Mouse (Mus musculus) adrenal gland, postnatal 25 days (tissue): ENCODE measurements at regions not wholly inside any gene's neighbourhood (a gene's known extent, or its start where the extent isn't known, plus 50 kb on each side); places are given as distances from the start of the nearest gene placed in this dataset.
A peak's percentile ranks its signal among the peaks of the same experiment; 100 is the strongest.

Experiments used
- DNase-seq: peaks from one replicate; pipeline ENCODE4 v3.0.0; 2021; ENCODE audit warnings: mixed read lengths

- no peak for DNase-seq
Observed at GRCm38 (mm10) chr13:47298010-47298409, 175.6 kb downstream of the Rnf144b start.

DNA sequence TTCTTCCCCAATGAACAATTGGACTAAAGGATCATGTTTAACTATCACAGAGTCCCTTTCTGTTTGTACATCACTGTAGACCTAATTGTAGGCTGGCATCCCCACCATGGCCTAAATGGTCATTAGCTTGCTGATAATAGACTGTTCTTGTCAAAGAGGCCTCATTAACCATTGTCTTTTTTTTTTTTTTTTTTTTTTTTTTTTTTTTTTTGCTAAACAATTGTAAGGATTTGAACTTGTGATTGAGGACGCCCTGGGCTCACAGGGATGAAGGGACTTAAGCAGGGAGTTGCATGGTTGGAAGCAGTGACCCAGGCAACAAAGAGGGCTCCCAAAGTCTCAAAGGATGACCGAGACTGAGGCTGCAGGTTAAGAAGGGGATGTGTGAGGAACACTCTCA is 178.0 kb downstream of the Rnf144b start:
- DNase-seq: no peak

DNA sequence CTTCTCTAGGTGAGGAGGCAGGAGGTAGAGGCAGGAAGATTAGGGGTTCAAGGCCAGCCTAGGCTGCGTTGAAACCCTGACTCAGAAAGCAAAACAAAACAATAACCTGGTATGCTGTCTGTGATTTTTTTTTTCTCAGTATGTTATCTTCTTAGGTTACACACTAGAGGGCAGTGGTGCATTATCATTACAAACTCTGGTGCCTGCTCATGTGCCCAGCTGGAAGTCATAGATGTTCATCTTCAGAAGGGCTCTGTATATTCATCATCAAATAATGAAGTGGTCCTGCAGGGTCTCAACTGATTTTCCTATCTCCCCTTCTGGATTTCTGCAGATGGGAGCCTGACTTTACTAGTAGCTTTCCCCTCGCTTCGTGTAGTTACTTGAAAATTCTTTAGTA is 178.6 kb downstream of the Rnf144b start:
- DNase-seq: peak; percentile 2

GRCm38 (mm10) chr13:47309492-47309891 is 187.0 kb downstream of the Rnf144b start:
- DNase-seq: no peak

GRCm38 (mm10) chr13:47310751-47311202 is 188.3 kb downstream of the Rnf144b start:
- no peak for DNase-seq

DNA sequence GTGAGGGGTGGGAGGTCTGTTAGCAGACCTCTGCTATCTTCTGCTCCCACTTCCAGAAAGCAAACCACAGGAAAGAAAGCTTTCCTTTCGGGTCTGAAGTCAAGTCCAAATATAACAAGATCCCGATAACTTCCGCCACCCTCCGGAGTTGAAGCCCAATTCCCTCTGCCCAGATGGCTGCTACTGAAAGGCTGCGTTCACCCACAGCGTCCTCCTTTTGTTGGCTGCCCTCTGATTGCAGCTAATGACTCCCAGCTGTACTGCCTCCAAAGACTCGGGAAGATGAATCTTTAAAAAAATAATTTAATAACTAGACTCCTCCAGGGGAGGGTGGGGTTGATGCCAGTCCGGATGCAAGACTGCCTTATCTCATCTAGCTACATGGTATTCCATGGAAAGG is 197.1 kb downstream of the Rnf144b start:
- no peak for DNase-seq

DNA sequence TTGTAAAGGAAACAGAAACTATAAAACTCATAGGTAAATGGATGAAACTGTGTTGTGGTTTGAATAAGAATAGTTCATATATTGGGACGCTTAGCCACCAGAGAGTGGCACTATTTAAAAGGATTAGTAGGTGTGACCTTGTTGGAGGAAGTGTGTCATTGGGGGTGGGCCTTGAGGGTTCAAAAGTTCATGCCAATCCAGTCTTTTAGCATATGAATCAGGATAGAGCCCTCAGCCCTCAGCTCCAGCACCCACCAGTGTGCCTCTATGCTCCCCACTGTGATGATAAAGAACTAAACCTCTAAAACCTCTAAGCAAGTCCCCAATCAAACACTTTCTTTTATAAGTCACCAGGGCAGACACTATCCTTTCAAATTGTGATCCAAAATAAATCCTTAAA is 199.4 kb downstream of the Rnf144b start:
- DNase-seq: no peak

DNA sequence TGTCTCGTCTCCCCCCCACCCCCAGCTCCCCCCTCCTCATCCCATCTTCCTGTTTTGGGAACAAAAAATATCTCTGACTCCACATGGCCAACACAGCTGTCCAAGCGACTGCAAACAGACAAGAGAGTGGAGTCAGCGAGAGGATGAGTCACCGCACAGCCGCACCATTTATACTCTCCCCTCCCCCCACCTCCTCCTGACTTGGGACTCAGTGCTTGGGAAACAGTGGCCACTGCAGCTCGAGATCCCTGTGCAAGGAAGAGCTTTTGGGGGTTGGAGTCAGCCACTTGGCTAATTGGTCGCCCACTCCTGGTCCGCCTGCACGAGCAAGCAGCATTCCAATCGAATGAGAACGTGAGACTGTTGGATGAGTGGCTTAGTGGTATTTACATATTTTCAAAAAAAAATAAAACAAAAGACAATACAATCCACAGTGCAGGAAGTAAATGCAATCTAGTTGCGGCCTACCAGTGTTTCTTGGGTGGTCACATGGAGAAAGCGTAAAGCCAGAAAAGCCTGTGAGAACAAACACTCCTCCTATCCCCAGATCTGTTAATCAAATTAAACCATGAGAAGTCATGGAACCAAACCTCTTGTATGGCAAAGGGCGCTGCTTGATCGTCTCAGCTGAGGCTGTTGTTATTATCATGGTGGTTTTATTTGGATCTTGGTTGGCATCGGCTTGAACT is 213.7 kb downstream of the Rnf144b start:
- peak; percentile 16 for DNase-seq

- DNase-seq: no peak
Observed at GRCm38 (mm10) chr13:47336865-47337441, 214.5 kb downstream of the Rnf144b start.

DNA sequence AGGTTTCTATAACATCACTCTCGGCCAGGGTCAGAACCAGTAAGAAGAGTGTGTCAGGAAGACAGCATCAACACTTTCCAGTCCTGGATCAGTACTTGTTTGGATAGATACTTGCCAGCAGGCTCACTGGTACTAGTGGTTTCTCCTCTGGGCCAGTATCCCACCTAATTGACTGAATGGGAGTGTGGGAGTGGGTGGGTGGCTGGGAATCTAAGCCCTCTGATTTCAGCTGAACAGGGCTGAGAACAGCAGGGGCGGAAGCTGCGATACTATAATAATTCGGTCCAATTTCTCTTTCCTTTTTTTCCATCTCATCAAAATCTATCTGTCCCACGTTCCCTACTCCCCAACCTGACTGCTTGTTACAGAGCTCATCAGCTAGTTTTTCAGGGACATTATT is 217.0 kb downstream of the Rnf144b start:
- no peak for DNase-seq

GRCm38 (mm10) chr13:47342361-47342760 is 219.9 kb downstream of the Rnf144b start:
- DNase-seq: no peak

DNA sequence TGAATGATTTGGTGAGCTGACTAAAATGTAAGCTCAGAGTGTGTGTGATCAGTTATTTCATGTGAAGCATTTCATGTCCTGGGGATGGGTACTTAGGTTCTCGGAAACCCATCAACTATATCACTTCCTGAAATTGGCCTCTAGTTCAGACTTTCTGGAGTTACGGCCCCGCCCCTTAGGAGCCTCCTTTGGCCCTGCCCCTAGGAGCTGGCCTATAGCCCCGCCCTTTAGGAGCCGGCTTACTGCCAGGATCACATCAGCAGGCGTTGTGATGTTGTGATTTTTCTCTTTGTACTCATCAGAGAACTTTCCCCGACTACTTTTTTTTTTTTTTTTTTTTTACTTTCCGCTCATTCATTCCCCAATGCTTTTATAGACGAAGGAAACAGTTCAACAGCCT is 223.1 kb downstream of the Rnf144b start:
- peak; percentile 3 for DNase-seq

GRCm38 (mm10) chr13:47347835-47348234 is 225.4 kb downstream of the Rnf144b start:
- no peak for DNase-seq

DNA sequence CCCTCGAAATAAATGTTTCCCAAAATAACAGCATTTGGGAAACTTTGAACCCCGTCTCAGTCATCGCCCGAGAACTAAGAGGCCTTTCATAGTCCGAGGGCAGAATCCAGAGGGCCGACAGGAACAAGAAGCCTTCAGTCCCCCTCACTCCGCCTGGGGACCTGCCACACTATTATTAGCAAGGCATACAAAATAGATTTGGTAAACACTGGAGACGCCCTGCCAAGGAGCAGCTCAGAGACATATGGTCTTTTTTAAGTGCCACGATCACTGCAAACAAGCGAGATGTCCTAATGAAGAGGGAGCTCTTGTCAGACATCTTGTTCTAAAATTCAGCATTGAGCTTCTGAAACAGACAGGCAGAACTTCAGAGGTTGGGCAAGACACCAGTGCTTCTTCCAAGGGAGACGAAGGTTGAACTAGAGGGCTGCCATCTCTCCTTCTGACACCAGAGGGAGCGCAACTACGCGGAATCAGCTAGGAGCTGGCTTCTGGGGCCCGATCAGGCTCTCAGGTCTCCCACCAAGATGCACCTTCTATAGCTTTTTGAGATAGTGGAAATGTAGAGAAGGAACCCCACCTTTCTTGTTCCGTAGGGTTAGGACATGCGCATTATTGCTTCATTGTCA is 226.2 kb downstream of the Rnf144b start:
- DNase-seq: peak; percentile 65

- no peak for DNase-seq
Observed at GRCm38 (mm10) chr13:47354446-47354845, 232.0 kb downstream of the Rnf144b start.

- DNase-seq: no peak
Observed at GRCm38 (mm10) chr13:47355169-47355568, 232.7 kb downstream of the Rnf144b start.

- DNase-seq: no peak
Observed at GRCm38 (mm10) chr13:47358986-47359385, 236.5 kb downstream of the Rnf144b start.

GRCm38 (mm10) chr13:47365776-47366175 is 243.3 kb downstream of the Rnf144b start:
- no peak for DNase-seq

DNA sequence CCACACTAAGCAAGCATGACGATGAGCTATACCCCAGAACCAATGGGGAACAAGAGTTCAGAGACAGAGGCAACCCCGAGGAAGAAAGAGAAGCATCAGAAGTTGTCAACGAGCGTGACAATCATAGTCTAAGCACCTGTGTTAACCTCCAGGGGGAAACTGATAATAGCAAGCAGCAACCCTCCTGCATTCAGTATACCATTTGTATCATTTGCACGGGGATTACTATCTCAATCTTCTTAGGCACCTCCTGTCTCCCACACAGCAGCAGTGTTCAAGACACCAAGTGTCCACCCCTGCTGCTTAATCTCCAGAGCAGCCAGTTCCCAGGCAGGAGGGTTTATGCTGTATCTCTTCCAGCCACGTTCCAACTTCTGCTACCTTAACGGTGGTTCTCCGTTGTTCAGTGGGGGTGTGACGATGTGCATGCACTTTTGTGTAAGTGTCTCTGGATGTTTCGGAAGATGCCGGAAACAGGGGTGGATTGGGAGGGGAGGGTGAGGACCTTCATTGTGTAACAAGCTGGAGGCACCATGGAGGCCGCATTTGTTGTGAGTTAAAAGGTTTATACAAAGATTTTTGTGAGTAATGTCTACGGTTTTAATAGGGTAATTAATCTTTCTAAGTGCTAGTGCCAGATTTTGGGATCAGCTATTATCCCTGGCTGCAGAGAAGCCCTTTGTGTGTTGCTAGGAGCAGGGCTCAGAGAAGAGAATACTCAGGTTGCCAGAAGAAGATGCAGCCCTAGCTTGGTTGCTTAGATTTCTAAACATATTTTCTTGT is 245.8 kb downstream of the Rnf144b start:
- no peak for DNase-seq

DNA sequence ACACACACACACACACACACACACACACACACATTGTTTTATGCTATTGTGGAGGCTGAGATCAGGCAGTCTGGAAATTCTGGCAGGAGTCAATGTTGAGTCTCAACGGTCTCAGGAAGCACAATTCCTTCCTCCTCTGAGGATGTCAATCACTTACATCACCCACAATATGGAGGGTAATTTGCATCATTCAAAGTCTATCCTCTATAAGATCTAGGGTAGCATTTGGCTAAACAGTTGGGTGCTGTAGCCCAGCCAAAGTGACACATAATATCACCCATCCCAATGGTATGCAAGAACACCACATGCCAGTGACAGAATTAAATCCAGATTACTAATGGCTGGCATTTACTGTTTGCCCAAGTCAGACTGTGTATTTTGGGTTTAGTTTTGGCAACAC is 252.1 kb downstream of the Rnf144b start:
- no peak for DNase-seq

GRCm38 (mm10) chr13:47391023-47391422 is 268.6 kb downstream of the Rnf144b start:
- no peak for DNase-seq

GRCm38 (mm10) chr13:47397726-47398350 is 275.4 kb downstream of the Rnf144b start:
- no peak for DNase-seq
